15 mouse cellular contexts compared by ENCODE assay signal in the genomic region with DNA sequence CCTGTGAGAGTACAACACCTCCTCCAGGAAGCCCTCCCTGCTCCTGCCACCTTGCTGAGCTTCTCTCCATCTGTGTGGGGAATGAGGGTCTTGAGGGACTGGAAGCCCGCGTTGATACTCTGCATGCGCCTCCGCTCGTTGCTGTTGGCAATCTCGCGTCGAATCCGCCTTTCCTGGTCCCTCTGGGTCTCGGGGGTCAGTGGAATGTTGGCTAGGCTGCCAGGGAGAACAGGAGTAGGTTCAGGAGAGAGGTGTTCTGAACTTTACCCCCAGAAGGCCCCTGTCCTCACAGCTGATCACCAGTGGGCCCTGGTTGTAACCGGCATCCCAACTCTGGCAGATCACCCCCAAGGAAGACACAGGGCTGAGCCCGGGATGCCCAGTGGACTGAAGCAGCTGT. TPM values are rescaled to one million over a fixed set of nuclear protein-coding genes. Genes with fewer than 3 reads are reported as not detected.
DNase-seq lines count a peak whose midpoint lies in the region; ATAC-seq lines count a peak whose summit lies in the region.
"Had no signal": no experiment of that assay in that cellular context is flagged by ENCODE, and none has a peak within 500 bp of the region (broad histone marks: within the 10 kb centered on the region; RNA-seq: fewer than 3 reads in every experiment).

No protein-coding gene starts in this region.

- no peak overlapping the region for H3K4me3 ChIP-seq in kidney, embryonic 15.5 days (replicated peaks)
- H3K4me3 ChIP-seq in kidney, embryonic 14.5 days (ENCODE audit: low read length), result no peak overlapping the region
- no peak overlapping the region for H3K4me3 ChIP-seq in embryonic facial prominence, embryonic 11.5 days (ENCODE audit: low read depth, low read length)
- peak overlapping the region; percentile 35; the same call in 1 of the 2 replicates for H3K4me3 ChIP-seq in limb, embryonic 10.5 days
- H3K4me3 ChIP-seq in stomach, embryonic 14.5 days (ENCODE audit: low read depth, low read length), result no peak overlapping the region
- H3K4me3 ChIP-seq: heart, embryonic 15.5 days had no signal

- peaks cover 51% of the 10 kb centered on the region for H3K36me3 ChIP-seq in kidney, embryonic 15.5 days
- H3K36me3 ChIP-seq in kidney, embryonic 14.5 days (ENCODE audit: control insufficient read depth, insufficient read depth, low read length), result peaks cover 40% of the 10 kb centered on the region
- peaks cover 10% of the 10 kb centered on the region for H3K36me3 ChIP-seq in embryonic facial prominence, embryonic 11.5 days (replicated peaks; ENCODE audit: control insufficient read depth, insufficient read depth, low read depth, low read length)
- H3K36me3 ChIP-seq in limb, embryonic 10.5 days, result peaks cover 65% of the 10 kb centered on the region
- H3K36me3 ChIP-seq in stomach, embryonic 14.5 days (ENCODE audit: control insufficient read depth, insufficient read depth, low read length), result peaks cover 29% of the 10 kb centered on the region

- H3K27ac ChIP-seq in kidney, embryonic 15.5 days, result 0 out of 2 replicates have a peak overlapping the region, but pooled peaks have one; percentile 77
- no peak overlapping the region for H3K27ac ChIP-seq in kidney, embryonic 14.5 days (ENCODE audit: low read depth, low read length)
- H3K27ac ChIP-seq in embryonic facial prominence, embryonic 11.5 days (replicated peaks; ENCODE audit: low read depth, low read length), result peak overlapping the region; percentile 87; the same call in 1 of the 2 replicates
- H3K27ac ChIP-seq in limb, embryonic 10.5 days, result peak overlapping the region; percentile 89
- H3K27ac ChIP-seq in stomach, embryonic 14.5 days (ENCODE audit: low read length), result peak overlapping the region; percentile 90; the same call in 1 of the 2 replicates
- H3K27ac ChIP-seq: hindbrain, embryonic 14.5 days had no signal

- WGBS in kidney, embryonic 15.5 days, result 89% methylated on average over 12 of the region's 12 CpGs
- 91% methylated on average over 12 of the region's 12 CpGs for WGBS in kidney, embryonic 14.5 days
- 89% methylated on average over 12 of the region's 12 CpGs for WGBS in embryonic facial prominence, embryonic 11.5 days
- WGBS in limb, embryonic 10.5 days, result 93% methylated on average over 12 of the region's 12 CpGs
- 90% methylated on average over 12 of the region's 12 CpGs for WGBS in stomach, embryonic 14.5 days

- no peaks in the 10 kb centered on the region for H3K9me3 ChIP-seq in kidney, embryonic 15.5 days (replicated peaks)
- H3K9me3 ChIP-seq in kidney, embryonic 14.5 days (ENCODE audit: control insufficient read depth, low read length), result no peaks in the 10 kb centered on the region
- H3K9me3 ChIP-seq in embryonic facial prominence, embryonic 11.5 days (replicated peaks; ENCODE audit: control insufficient read depth, low read length), result no peaks in the 10 kb centered on the region
- no peaks in the 10 kb centered on the region for H3K9me3 ChIP-seq in limb, embryonic 10.5 days (replicated peaks)
- H3K9me3 ChIP-seq in stomach, embryonic 14.5 days (ENCODE audit: control insufficient read depth, low read depth, low read length), result no peaks in the 10 kb centered on the region
- H3K9me3 ChIP-seq: heart, embryonic 15.5 days had no signal

- H3K9ac ChIP-seq in kidney, embryonic 15.5 days, result 0 out of 2 replicates have a peak overlapping the region, but pooled peaks have one; percentile 7
- no peak overlapping the region for H3K9ac ChIP-seq in kidney, embryonic 14.5 days (ENCODE audit: low read depth, low read length)
- H3K9ac ChIP-seq in embryonic facial prominence, embryonic 11.5 days (replicated peaks; ENCODE audit: low read length), result no peak overlapping the region; the same call in 1 of the 2 replicates
- H3K9ac ChIP-seq in stomach, embryonic 14.5 days (replicated peaks; ENCODE audit: low read depth, low read length), result no peak overlapping the region
- H3K9ac ChIP-seq: hindbrain, embryonic 14.5 days had no signal

- H3K27me3 ChIP-seq in kidney, embryonic 15.5 days, result no peaks in the 10 kb centered on the region
- H3K27me3 ChIP-seq in kidney, embryonic 14.5 days (ENCODE audit: control insufficient read depth, insufficient read depth, low read length), result no peaks in the 10 kb centered on the region
- H3K27me3 ChIP-seq in embryonic facial prominence, embryonic 11.5 days (ENCODE audit: control insufficient read depth, insufficient read depth, low read length), result no peaks in the 10 kb centered on the region
- H3K27me3 ChIP-seq in limb, embryonic 10.5 days (ENCODE audit: low read depth, poor library complexity, severe bottlenecking), result no peaks in the 10 kb centered on the region
- no peaks in the 10 kb centered on the region for H3K27me3 ChIP-seq in stomach, embryonic 14.5 days (ENCODE audit: control insufficient read depth, insufficient read depth, low read length)
- H3K27me3 ChIP-seq: heart, embryonic 15.5 days had no signal

- DNase-seq in embryonic facial prominence, embryonic 11.5 days (ENCODE audit: low spot score), result no peak
- no peak for DNase-seq in limb, embryonic 10.5 days (ENCODE audit: low spot score)
- DNase-seq in c-Kit-positive CD71-positive TER-119-positive erythroid progenitor cells, embryonic 14.5 days (ENCODE audit: low spot score), result no peak
- DNase-seq: adrenal gland, postnatal 10 days; cerebellum, postnatal 36 days; layer of hippocampus, adult 9-11 months; left cerebral cortex, postnatal 4 days; lung, postnatal 4 days had no signal

- H3K4me2 ChIP-seq in kidney, embryonic 15.5 days, result no peak overlapping the region
- H3K4me2 ChIP-seq in kidney, embryonic 14.5 days (replicated peaks; ENCODE audit: low read depth, low read length), result no peak overlapping the region
- no peak overlapping the region for H3K4me2 ChIP-seq in embryonic facial prominence, embryonic 11.5 days (ENCODE audit: low read depth, low read length)
- H3K4me2 ChIP-seq in stomach, embryonic 14.5 days (replicated peaks; ENCODE audit: low read depth, low read length), result no peak overlapping the region
- H3K4me2 ChIP-seq: heart, embryonic 15.5 days; hindbrain, embryonic 14.5 days had no signal

- H3K4me1 ChIP-seq in kidney, embryonic 15.5 days, result peaks cover 35% of the 10 kb centered on the region
- H3K4me1 ChIP-seq in kidney, embryonic 14.5 days (ENCODE audit: control insufficient read depth, insufficient read depth, low read length), result peaks cover 21% of the 10 kb centered on the region
- H3K4me1 ChIP-seq in embryonic facial prominence, embryonic 11.5 days (ENCODE audit: control insufficient read depth, insufficient read depth, low read length), result peaks cover 12% of the 10 kb centered on the region
- peaks cover 47% of the 10 kb centered on the region for H3K4me1 ChIP-seq in limb, embryonic 10.5 days
- peaks cover 25% of the 10 kb centered on the region for H3K4me1 ChIP-seq in stomach, embryonic 14.5 days (ENCODE audit: control insufficient read depth, insufficient read depth, low read length)

- no peak for ATAC-seq in kidney, embryonic 15.5 days (replicated peaks; ENCODE audit: low FRiP score)
- no peak for ATAC-seq in kidney, embryonic 14.5 days (ENCODE audit: low FRiP score, low TSS enrichment)
- ATAC-seq in embryonic facial prominence, embryonic 11.5 days (replicated peaks; ENCODE audit: insufficient number of reproducible peaks, low FRiP score, low TSS enrichment, low read depth), result no peak
- ATAC-seq in stomach, embryonic 14.5 days (ENCODE audit: insufficient number of reproducible peaks, insufficient read depth, low FRiP score, low read depth), result no peak
- ATAC-seq in megakaryocyte-erythroid progenitor cell, adult 5-6 weeks (replicated peaks; ENCODE audit: low FRiP score, low TSS enrichment, poor library complexity, severe bottlenecking), result no peak

RNA-seq across cellular contexts. Expression of a gene that starts 7.8 kb away (rescaled TPM):
- polyA plus RNA-seq in kidney, embryonic 15.5 days (2015; fragmentation: Nextera tagmentation; extraction: Ambion mirVana), result 24.6 and 25.7 TPM in 2 replicates
- polyA plus RNA-seq in kidney, embryonic 14.5 days (2014; fragmentation: Nextera tagmentation; extraction: Ambion mirVana), result 24.5 and 25.7 TPM in 2 replicates
- polyA plus RNA-seq in embryonic facial prominence, embryonic 11.5 days (2014; fragmentation: Nextera tagmentation; extraction: Ambion mirVana), result 27.2 and 28.6 TPM in 2 replicates
- 41.4 and 48.5 TPM in 2 replicates for polyA plus RNA-seq in limb, embryonic 10.5 days (2016; fragmentation: Nextera tagmentation; extraction: Ambion mirVana)
- 24.9 and 25.7 TPM in 2 replicates for polyA plus RNA-seq in stomach, embryonic 14.5 days (2014; fragmentation: Nextera tagmentation; extraction: Ambion mirVana)
- total RNA-seq in megakaryocyte-erythroid progenitor cell, adult 5-6 weeks (2014; fragmentation: Nextera tagmentation), result 31.4 and 38.4 TPM in 2 replicates
- total RNA-seq in megakaryocyte-erythroid progenitor cell, adult 5-6 weeks (2017), result 47.3 and 69.9 TPM in 2 replicates

RNA-seq across cellular contexts. Expression of a gene that starts 10.3 kb away (rescaled TPM):
- polyA plus RNA-seq in kidney, embryonic 15.5 days (2015; fragmentation: Nextera tagmentation; extraction: Ambion mirVana), result 19.2 and 23.8 TPM in 2 replicates
- 7.7 and 21.1 TPM in 2 replicates for polyA plus RNA-seq in kidney, embryonic 14.5 days (2014; fragmentation: Nextera tagmentation; extraction: Ambion mirVana)
- 26.6 and 32.7 TPM in 2 replicates for polyA plus RNA-seq in embryonic facial prominence, embryonic 11.5 days (2014; fragmentation: Nextera tagmentation; extraction: Ambion mirVana)
- polyA plus RNA-seq in limb, embryonic 10.5 days (2016; fragmentation: Nextera tagmentation; extraction: Ambion mirVana), result 29.4 and 34.3 TPM in 2 replicates
- 10.5 and 13.8 TPM in 2 replicates for polyA plus RNA-seq in stomach, embryonic 14.5 days (2014; fragmentation: Nextera tagmentation; extraction: Ambion mirVana)
- total RNA-seq in megakaryocyte-erythroid progenitor cell, adult 5-6 weeks (2014; fragmentation: Nextera tagmentation), result 2.3 and 9.7 TPM in 2 replicates
- 6.9 and 9.5 TPM in 2 replicates for total RNA-seq in megakaryocyte-erythroid progenitor cell, adult 5-6 weeks (2017)
- polyA plus RNA-seq: erythroblast, embryonic 14.5 days had no signal

RNA-seq across cellular contexts. Expression of a gene that starts 42.6 kb away (rescaled TPM):
- 41.2 and 43.8 TPM in 2 replicates for polyA plus RNA-seq in kidney, embryonic 15.5 days (2015; fragmentation: Nextera tagmentation; extraction: Ambion mirVana)
- 42.4 and 47.3 TPM in 2 replicates for polyA plus RNA-seq in kidney, embryonic 14.5 days (2014; fragmentation: Nextera tagmentation; extraction: Ambion mirVana)
- polyA plus RNA-seq in embryonic facial prominence, embryonic 11.5 days (2014; fragmentation: Nextera tagmentation; extraction: Ambion mirVana), result 19.9 and 21.2 TPM in 2 replicates
- 27.0 and 30.7 TPM in 2 replicates for polyA plus RNA-seq in limb, embryonic 10.5 days (2016; fragmentation: Nextera tagmentation; extraction: Ambion mirVana)
- polyA plus RNA-seq in stomach, embryonic 14.5 days (2014; fragmentation: Nextera tagmentation; extraction: Ambion mirVana), result 31.0 and 34.7 TPM in 2 replicates
- 2.0 TPM in 1 of 2 replicates, not detected in the other for total RNA-seq in megakaryocyte-erythroid progenitor cell, adult 5-6 weeks (2014; fragmentation: Nextera tagmentation)
- 0.33 TPM in 1 of 2 replicates, not detected in the other for total RNA-seq in megakaryocyte-erythroid progenitor cell, adult 5-6 weeks (2017)
